Mouse (Mus musculus) bone marrow macrophage, adult 2 months (primary cell): ENCODE measurements around the gene Nat9.

Experiments used
- CTCF ChIP-seq: IDR thresholded peaks from 2 replicates; pipeline ENCODE4 v1.5.1; 2012; ENCODE audit warnings: low read depth, mild to moderate bottlenecking, low read length, moderate library complexity
- POLR2A ChIP-seq: IDR thresholded peaks from 2 replicates; pipeline ENCODE4 v1.6.1; 2012; ENCODE audit warnings: mild to moderate bottlenecking, low read depth, low read length, borderline replicate concordance

DNA sequence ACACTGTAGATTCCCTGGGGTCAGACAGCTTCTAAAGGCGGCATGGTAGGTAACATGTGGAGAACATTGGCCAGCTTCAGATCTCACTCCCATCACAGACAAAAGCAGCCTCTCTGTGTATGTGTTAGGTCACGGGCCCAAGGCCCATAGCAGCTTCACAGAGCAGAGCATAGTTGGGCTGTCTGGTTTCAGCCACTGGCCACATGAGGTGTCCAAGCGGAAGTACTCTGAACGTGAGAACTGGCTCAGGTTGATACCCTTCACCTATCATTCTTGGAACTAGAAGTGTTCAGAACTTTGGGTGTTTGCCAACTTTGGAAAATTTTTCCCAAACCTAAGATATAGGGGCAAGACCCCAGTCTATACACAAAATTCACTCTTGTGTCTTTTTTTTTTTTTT lies 18.2 kb downstream of the Nat9 start:
- no peak for TF ChIP-seq CTCF
- no peak for TF ChIP-seq POLR2A
